Mouse (Mus musculus) heart, embryonic 13.5 days (tissue): Measurements from ENCODE around the gene Trpm3. TPM values are rescaled to one million over a fixed set of nuclear protein-coding genes. Genes with fewer than 3 reads are reported as not detected.
A peak's percentile ranks its signal among the peaks of the same experiment; 100 is the strongest.

ENCODE experiments used
- ATAC-seq: fragments of 200-750 bp; cut with Nextera tagmentation; 2 replicates; pipeline ENCODE4 v1.8.0; 2017; ENCODE audit warnings: moderate TSS enrichment; ENCODE audit not compliant: insufficient number of reproducible peaks, low FRiP score, low TSS enrichment; ENCODE audit errors: extremely low read depth
- H3K27ac ChIP-seq: fragments of 300-500 bp; sonication (generic); replicated peaks from 2 replicates; pipeline ENCODE4 v1.5.1; 2015; ENCODE audit warnings: moderate library complexity, mild to moderate bottlenecking, inconsistent platforms
- H3K27me3 ChIP-seq: fragments of 300-500 bp; sonication (generic); replicated peaks from 2 replicates; pipeline ENCODE4 v1.6.1; 2015; ENCODE audit warnings: mild to moderate bottlenecking, inconsistent platforms
- H3K36me3 ChIP-seq: fragments of 300-500 bp; sonication (generic); 2 replicates; pipeline ENCODE4 v1.6.1; 2015; ENCODE audit warnings: mild to moderate bottlenecking, inconsistent platforms
- H3K4me1 ChIP-seq: fragments of 300-500 bp; sonication (generic); 2 replicates; pipeline ENCODE4 v1.6.1; 2015; ENCODE audit warnings: inconsistent platforms
- H3K4me2 ChIP-seq: fragments of 300-500 bp; sonication (generic); 2 replicates; pipeline ENCODE4 v1.6.1; 2015; ENCODE audit warnings: inconsistent platforms, mild to moderate bottlenecking, moderate library complexity
- H3K4me3 ChIP-seq: fragments of 300-500 bp; sonication (generic); 2 replicates; pipeline ENCODE4 v1.5.1; 2015; ENCODE audit warnings: moderate library complexity, mild to moderate bottlenecking, inconsistent platforms
- H3K9ac ChIP-seq: fragments of 300-500 bp; sonication (generic); 2 replicates; pipeline ENCODE4 v1.6.1; 2015; ENCODE audit warnings: inconsistent platforms, mild to moderate bottlenecking, moderate library complexity
- H3K9me3 ChIP-seq: fragments of 300-500 bp; sonication (generic); 2 replicates; pipeline ENCODE4 v1.6.1; 2016; ENCODE audit warnings: inconsistent platforms
- WGBS: fragments of 180-500 bp; shearing (Covaris S2); methylation state at CpG from one replicate; pipeline ENCODE4 v1.1.7; 2015; ENCODE audit warnings: mixed read lengths; 5-methylcytosine and 5-hydroxymethylcytosine counted together
- polyA plus RNA-seq: library from polyadenylated mRNA; unstranded; fragments of >200 nt; fragmentation: Nextera tagmentation; extraction: Ambion mirVana; gene quantifications from 2 replicates; pipeline ENCODE4 v1.2.1, GENCODE M21; 2015

The Trpm3 gene
- polyA plus RNA-seq, 1 experiment from 2014 or later: 1.1 TPM

- H3K4me2 ChIP-seq: no peak overlapping the region
- H3K4me3 ChIP-seq: no peak overlapping the region
- WGBS: 79% methylated on average over 4 of the region's 4 CpGs
- no peak overlapping the region for H3K27ac ChIP-seq
- H3K4me1 ChIP-seq: peaks cover 34% of the 10 kb centered on the region
- H3K9me3 ChIP-seq: 0 out of 2 replicates have a peak, but pooled peaks cover 3% of the 10 kb centered on the region
- no peaks in the 10 kb centered on the region; the same call in 1 of the 2 replicates for H3K27me3 ChIP-seq
- no peaks in the 10 kb centered on the region for H3K36me3 ChIP-seq
- H3K9ac ChIP-seq: no peak overlapping the region
- no peak for ATAC-seq
These were observed 774.1 kb downstream of the Trpm3 start for GRCm38 (mm10) chr19:22912971-22913370.

GRCm38 (mm10) chr19:22915868-22916642 lies 777.2 kb downstream of the Trpm3 start:
- no peak for ATAC-seq
- Histone ChIP-seq H3K36me3 (no peaks in the 10 kb centered on the region), H3K4me2 (peak overlapping the region; percentile 69), H3K9ac (peak overlapping the region; percentile 66), H3K4me3 (peak overlapping the region; percentile 45), H3K4me1 (peaks cover 23% of the 10 kb centered on the region), H3K27me3 (no peaks in the 10 kb centered on the region; the same call in 1 of the 2 replicates), H3K27ac (peak overlapping the region; percentile 89), H3K9me3 (no peaks in the 10 kb centered on the region)
- WGBS: 20% methylated on average over 16 of the region's 16 CpGs

- 25% methylated on average over 18 of the region's 18 CpGs for WGBS
- H3K9me3 ChIP-seq: no peaks in the 10 kb centered on the region
- peak overlapping the region; percentile 45; the same call in 1 of the 2 replicates for H3K4me3 ChIP-seq
- H3K4me2 ChIP-seq: peak overlapping the region; percentile 69
- ATAC-seq: peak; percentile 88
- no peaks in the 10 kb centered on the region for H3K36me3 ChIP-seq
- H3K4me1 ChIP-seq: peaks cover 22% of the 10 kb centered on the region
- peak overlapping the region; percentile 89 for H3K27ac ChIP-seq
- H3K27me3 ChIP-seq: no peaks in the 10 kb centered on the region; the same call in 1 of the 2 replicates
- peak overlapping the region; percentile 66; the same call in 1 of the 2 replicates for H3K9ac ChIP-seq
These were observed 777.9 kb downstream of the Trpm3 start for GRCm38 (mm10) chr19:22916643-22917344.

- no peaks in the 10 kb centered on the region for H3K36me3 ChIP-seq
- no peak for ATAC-seq
- H3K27me3 ChIP-seq: no peaks in the 10 kb centered on the region; the same call in 1 of the 2 replicates
- 58% methylated on average over 3 of the region's 3 CpGs for WGBS
- H3K27ac ChIP-seq: peak overlapping the region; percentile 89
- peaks cover 22% of the 10 kb centered on the region for H3K4me1 ChIP-seq
- H3K9ac ChIP-seq: no peak overlapping the region
- H3K9me3 ChIP-seq: no peaks in the 10 kb centered on the region
- no peak overlapping the region for H3K4me3 ChIP-seq
- no peak overlapping the region; the same call in 1 of the 2 replicates for H3K4me2 ChIP-seq
These were observed 778.5 kb downstream of the Trpm3 start for GRCm38 (mm10) chr19:22917345-22917735.

GRCm38 (mm10) chr19:22920949-22921348 lies 782.1 kb downstream of the Trpm3 start:
- no peak for ATAC-seq
- H3K9ac ChIP-seq: no peak overlapping the region
- WGBS: 77% methylated on average over 5 of the region's 5 CpGs
- peaks cover 23% of the 10 kb centered on the region for H3K4me1 ChIP-seq
- no peaks in the 10 kb centered on the region for H3K27me3 ChIP-seq
- H3K4me3 ChIP-seq: no peak overlapping the region
- H3K4me2 ChIP-seq: no peak overlapping the region
- no peaks in the 10 kb centered on the region for H3K9me3 ChIP-seq
- H3K36me3 ChIP-seq: no peaks in the 10 kb centered on the region
- H3K27ac ChIP-seq: no peak overlapping the region

- H3K9ac ChIP-seq: no peak overlapping the region
- H3K36me3 ChIP-seq: no peaks in the 10 kb centered on the region
- no peak for ATAC-seq
- H3K4me2 ChIP-seq: no peak overlapping the region
- H3K27ac ChIP-seq: no peak overlapping the region
- 70% methylated on average over 18 of the region's 18 CpGs for WGBS
- no peak overlapping the region for H3K4me3 ChIP-seq
- H3K9me3 ChIP-seq: no peaks in the 10 kb centered on the region
- H3K4me1 ChIP-seq: peaks cover 3% of the 10 kb centered on the region; the same call in 1 of the 2 replicates
- H3K27me3 ChIP-seq: no peaks in the 10 kb centered on the region
These were observed 784.2 kb downstream of the Trpm3 start for GRCm38 (mm10) chr19:22922871-22923670.

GRCm38 (mm10) chr19:22925284-22925683 lies 786.4 kb downstream of the Trpm3 start:
- no peak overlapping the region for H3K4me3 ChIP-seq
- 58% methylated on average over 3 of the region's 3 CpGs for WGBS
- no peak overlapping the region for H3K4me2 ChIP-seq
- H3K36me3 ChIP-seq: no peaks in the 10 kb centered on the region
- no peak overlapping the region for H3K27ac ChIP-seq
- no peak overlapping the region for H3K9ac ChIP-seq
- no peaks in the 10 kb centered on the region for H3K9me3 ChIP-seq
- no peaks in the 10 kb centered on the region for H3K27me3 ChIP-seq
- H3K4me1 ChIP-seq: peaks cover 13% of the 10 kb centered on the region
- no peak for ATAC-seq

- no peak overlapping the region for H3K4me3 ChIP-seq
- H3K9me3 ChIP-seq: no peaks in the 10 kb centered on the region
- H3K36me3 ChIP-seq: no peaks in the 10 kb centered on the region
- peaks cover 18% of the 10 kb centered on the region for H3K4me1 ChIP-seq
- no peak for ATAC-seq
- H3K9ac ChIP-seq: no peak overlapping the region
- no peaks in the 10 kb centered on the region for H3K27me3 ChIP-seq
- WGBS: 75% methylated on average over 9 of the region's 9 CpGs
- no peak overlapping the region for H3K4me2 ChIP-seq
- H3K27ac ChIP-seq: no peak overlapping the region
These were observed 787.9 kb downstream of the Trpm3 start for GRCm38 (mm10) chr19:22926753-22927152.

- no peak overlapping the region for H3K9ac ChIP-seq
- peaks cover 16% of the 10 kb centered on the region for H3K4me1 ChIP-seq
- no peaks in the 10 kb centered on the region for H3K27me3 ChIP-seq
- no peak overlapping the region for H3K4me3 ChIP-seq
- no peak overlapping the region for H3K4me2 ChIP-seq
- no peak for ATAC-seq
- no peaks in the 10 kb centered on the region for H3K36me3 ChIP-seq
- WGBS: 83% methylated on average over 6 of the region's 6 CpGs
- no peaks in the 10 kb centered on the region for H3K9me3 ChIP-seq
- H3K27ac ChIP-seq: no peak overlapping the region
These were observed 789.5 kb downstream of the Trpm3 start for GRCm38 (mm10) chr19:22928366-22928765.

GRCm38 (mm10) chr19:22929768-22930167 lies 790.9 kb downstream of the Trpm3 start:
- Histone ChIP-seq H3K4me2 (0 out of 2 replicates have a peak overlapping the region, but pooled peaks have one; percentile 0), H3K36me3 (no peaks in the 10 kb centered on the region)
- WGBS: 60% methylated on average over 6 of the region's 6 CpGs

More at GRCm38 (mm10) chr19:22929768-22930167, 790.9 kb downstream of the Trpm3 start:
- ATAC-seq: no peak
- Histone ChIP-seq H3K4me1 (peaks cover 16% of the 10 kb centered on the region), H3K9ac (no peak overlapping the region), H3K9me3 (no peaks in the 10 kb centered on the region), H3K27me3 (no peaks in the 10 kb centered on the region), H3K4me3 (no peak overlapping the region), H3K27ac (0 out of 2 replicates have a peak overlapping the region, but pooled peaks have one; percentile 36)
